Mouse (Mus musculus) layer of hippocampus, adult 2 months (tissue): ENCODE data around the gene Hist1h2bm. TPM values are rescaled to one million over a fixed set of nuclear protein-coding genes. Genes with fewer than 3 reads are reported as not detected.
"Not testable (repeated sequence)": the region's sequence is repeated elsewhere in the genome, so short reads cannot be mapped to it uniquely, and the experiment has no call there.

Experiments
- DNase-seq, 2 experiments: peaks; one replicate each; pipeline ENCODE4 v3.0.0; 2022; ENCODE audit warnings: low spot score in 2 of 2
- H3K27ac ChIP-seq: fragments of 200-600 bp; 2 replicates; pipeline ENCODE4 v1.8.1; 2022
- H3K4me3 ChIP-seq: fragments of 200-600 bp; 2 replicates; pipeline ENCODE4 v1.8.1; 2022; ENCODE audit warnings: mild to moderate bottlenecking
- CTCF ChIP-seq: fragments of 200-600 bp; conservative IDR thresholded peaks from 2 replicates; pipeline ENCODE4 v1.8.1; 2022; ENCODE audit warnings: antibody characterized with exemption, mild to moderate bottlenecking, moderate library complexity
- total RNA-seq, 2 experiments: library from RNA; stranded (reverse); gene quantifications; 2 replicates each; pipeline ENCODE4 v1.2.3; 2021

Hist1h2bm gene
- total RNA-seq, 2 experiments from 2014 or later: 4.2 to 8.2 TPM

- no peak for DNase-seq
- no peak for TF ChIP-seq CTCF
- H3K4me3 ChIP-seq: peak overlapping the region; percentile 49; the same call in 1 of the 2 replicates
- no peak overlapping the region for H3K27ac ChIP-seq
Measured at GRCm38 (mm10) chr13:21718381-21719080, 3.3 kb upstream of the Hist1h2bm start.

GRCm38 (mm10) chr13:21721107-21721756 is 612 bp upstream of the Hist1h2bm start:
- peak overlapping the region; percentile 54 for H3K4me3 ChIP-seq
- H3K27ac ChIP-seq, DNase-seq: not testable (repeated sequence)

DNA sequence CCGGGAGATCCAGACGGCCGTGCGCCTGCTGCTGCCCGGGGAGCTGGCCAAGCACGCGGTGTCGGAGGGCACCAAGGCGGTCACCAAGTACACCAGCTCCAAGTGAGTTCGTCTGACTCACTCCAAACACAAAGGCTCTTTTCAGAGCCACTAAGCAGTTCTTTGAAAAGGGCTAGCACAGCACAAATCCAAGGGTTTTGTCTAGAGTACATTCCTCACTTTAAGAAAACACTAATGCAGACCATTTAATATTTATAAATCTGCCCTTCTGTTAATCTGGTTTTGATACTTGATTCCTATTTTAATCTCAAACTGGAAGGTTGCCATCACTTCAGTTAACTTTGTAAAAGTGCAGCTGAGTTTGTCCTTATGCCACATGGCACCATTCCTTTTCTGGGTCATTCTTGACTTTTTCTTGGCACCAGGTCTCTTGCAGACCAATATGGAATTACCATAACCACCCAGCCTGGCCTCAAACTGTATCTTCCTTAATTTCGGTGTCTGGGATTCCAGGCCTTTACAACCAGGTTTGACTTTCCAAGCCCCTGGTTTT is 605 bp downstream of the Hist1h2bm start:
- Histone ChIP-seq H3K4me3 (peak overlapping the region; percentile 54), H3K27ac (peak overlapping the region; percentile 57; the same call in 1 of the 2 replicates)
- no peak for TF ChIP-seq CTCF
- DNase-seq: no peak

- H3K27ac ChIP-seq: no peak overlapping the region
- no peak for TF ChIP-seq CTCF
- no peak overlapping the region for H3K4me3 ChIP-seq
- no peak for DNase-seq
Measured at GRCm38 (mm10) chr13:21722993-21723836, 1.4 kb downstream of the Hist1h2bm start.

DNA sequence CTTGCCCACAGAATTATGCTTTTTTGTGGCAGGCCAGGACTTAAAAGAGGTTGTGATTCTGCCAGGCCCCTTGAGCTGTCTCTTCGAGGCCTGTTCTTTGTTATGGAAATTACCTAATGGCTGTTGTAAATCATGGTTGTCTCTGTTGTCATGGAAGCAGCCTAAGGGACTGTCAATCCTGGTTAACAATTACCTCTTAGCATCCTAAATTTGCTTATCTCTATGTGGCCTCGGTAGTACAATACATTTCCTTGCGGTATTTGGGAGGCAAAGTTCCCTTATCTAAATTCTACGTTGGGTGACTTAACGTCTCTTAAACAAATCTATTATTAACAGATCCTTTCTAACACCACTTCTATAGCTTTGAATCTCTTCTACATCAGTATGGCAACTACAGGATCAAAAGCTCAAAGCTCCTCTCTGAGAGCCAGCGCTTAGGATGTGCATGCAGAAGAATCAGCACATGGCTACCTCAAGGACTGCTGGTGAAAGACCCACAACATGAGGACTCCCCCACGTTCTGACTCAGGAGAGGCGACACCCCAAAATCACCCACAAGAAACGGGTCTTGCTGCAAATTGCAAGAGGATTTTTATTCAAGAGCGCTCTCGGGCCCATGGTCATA is 6.2 kb downstream of the Hist1h2bm start:
- H3K27ac ChIP-seq: no peak overlapping the region
- no peak for TF ChIP-seq CTCF
- DNase-seq: no peak
- no peak overlapping the region for H3K4me3 ChIP-seq

GRCm38 (mm10) chr13:21729544-21729943 is 7.7 kb downstream of the Hist1h2bm start:
- DNase-seq: no peak
- TF ChIP-seq CTCF: no peak

GRCm38 (mm10) chr13:21733466-21733865 is 11.6 kb downstream of the Hist1h2bm start:
- Histone ChIP-seq H3K27ac (no peak overlapping the region), H3K4me3 (no peak overlapping the region)
- no peak for DNase-seq
- TF ChIP-seq CTCF: no peak

More at GRCm38 (mm10) chr13:21729544-21729943, 7.7 kb downstream of the Hist1h2bm start:
- Histone ChIP-seq H3K27ac (no peak overlapping the region), H3K4me3 (no peak overlapping the region)

DNA sequence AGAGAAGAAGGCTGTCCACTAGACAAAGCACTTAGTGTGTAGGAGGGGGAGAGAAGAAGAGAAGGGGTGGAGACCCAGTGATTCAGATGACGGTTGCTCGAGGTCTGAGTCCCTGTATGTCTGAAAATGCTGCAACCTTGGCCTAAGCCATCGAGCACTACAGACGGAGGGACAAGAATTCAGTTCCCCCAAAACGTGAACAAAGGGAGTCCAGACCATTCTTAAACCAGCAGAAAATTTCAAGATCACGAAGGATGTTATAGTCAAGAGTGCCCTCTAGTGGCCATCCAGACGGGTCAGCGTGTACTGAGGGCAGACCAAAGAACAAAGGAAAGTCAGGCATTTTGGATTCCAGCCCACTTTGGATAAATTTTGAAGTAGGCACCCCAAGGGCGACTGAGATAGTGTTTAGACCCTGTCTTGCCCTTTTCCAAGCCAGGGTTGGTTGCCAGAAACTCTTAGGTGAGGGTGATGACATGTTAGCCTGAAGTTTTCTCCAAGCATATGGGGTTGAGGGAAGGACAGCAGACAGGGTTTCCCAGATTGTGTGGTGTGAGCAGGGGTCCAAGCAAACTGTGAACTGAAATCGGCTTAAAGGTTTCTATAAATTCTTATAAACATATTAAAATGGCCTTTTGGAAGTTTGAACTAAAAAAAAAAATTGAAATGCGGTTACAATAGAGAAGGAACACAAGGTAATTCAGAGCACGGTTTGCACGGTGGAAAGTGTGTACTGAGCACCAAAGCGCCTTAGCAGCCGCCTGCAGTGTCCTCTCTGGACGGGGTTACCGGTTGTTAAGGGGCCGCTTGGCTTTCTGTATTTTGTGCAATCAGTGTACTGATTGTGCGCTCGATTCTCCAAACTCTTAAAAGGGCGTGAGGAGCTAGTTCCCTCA is 12.4 kb downstream of the Hist1h2bm start:
- DNase-seq: peak; percentile 76 to 79
- peak overlapping the region; percentile 67 for H3K4me3 ChIP-seq
- TF ChIP-seq CTCF: peak; percentile 90
- H3K27ac ChIP-seq: peak overlapping the region; percentile 84

- Histone ChIP-seq H3K4me3 (peak within 1 kb of the TSS; percentile 67), H3K27ac (peak within 1 kb of the TSS; percentile 84)
- peak; percentile 71 to 79 for DNase-seq
Measured at GRCm38 (mm10) chr13:21734906-21735767, 13.3 kb downstream of the Hist1h2bm start, which contains the start of gene Hist1h4j. Gene Hist1h4j, plus strand, starts transcription at chr13:21735064.

DNA sequence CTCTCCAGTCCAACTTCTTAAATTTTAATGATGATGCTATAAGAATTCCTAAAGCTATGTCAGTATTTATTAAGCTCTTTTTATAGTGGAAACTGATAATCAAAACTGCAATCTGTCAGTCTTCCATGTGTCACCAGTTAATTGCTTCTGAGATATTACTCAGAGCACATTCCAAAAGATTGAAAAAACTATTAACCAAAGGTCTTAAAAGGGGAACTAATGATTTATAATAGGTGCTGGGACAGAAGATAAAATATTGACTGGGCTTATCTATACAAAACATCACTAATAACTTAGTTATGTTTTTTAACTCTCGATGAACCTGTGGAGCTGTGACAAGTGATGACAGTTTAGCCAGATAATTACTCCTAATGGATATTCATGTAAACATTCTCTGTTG is 23.2 kb downstream of the Hist1h2bm start:
- no peak for DNase-seq
- no peak overlapping the region for H3K27ac ChIP-seq
- TF ChIP-seq CTCF: no peak
- no peak overlapping the region for H3K4me3 ChIP-seq
